Mouse (Mus musculus) midbrain, embryonic 14.5 days (tissue): Measurements from ENCODE around the gene Slc9a4. TPM values are rescaled to one million over a fixed set of nuclear protein-coding genes. Genes with fewer than 3 reads are reported as not detected.

Experiments used
- polyA plus RNA-seq: library from polyadenylated mRNA; unstranded; fragments of >200 nt; fragmentation: Nextera tagmentation; extraction: Ambion mirVana; gene quantifications from 2 replicates; pipeline ENCODE4 v1.2.1, GENCODE M21; 2014

Slc9a4 gene
- polyA plus RNA-seq, 1 experiment from 2014 or later = not detected

Other genes with a start within 250 kb of the Slc9a4 start
- gene Il1rl1, start 150.5 kb upstream of the Slc9a4 start, polyA plus RNA-seq = 0.07 TPM in 1 of 2 replicates, not detected in the other
- not detected in 2 replicates for gene Il18r1, start 114.5 kb upstream of the Slc9a4 start, polyA plus RNA-seq
- 0.16 TPM in 1 of 2 replicates, not detected in the other for gene Il18rap, start 64.7 kb upstream of the Slc9a4 start, polyA plus RNA-seq
- gene Slc9a2, start 100.5 kb downstream of the Slc9a4 start, polyA plus RNA-seq = 0.05 TPM in 1 of 2 replicates, not detected in the other
- gene Mfsd9, start 210.6 kb downstream of the Slc9a4 start, polyA plus RNA-seq = 5.3 and 8.0 TPM in 2 replicates
- gene Tmem182, start 225.5 kb downstream of the Slc9a4 start, polyA plus RNA-seq = 0.08 TPM in 1 of 2 replicates, not detected in the other